Mouse (Mus musculus): ENCODE results near the gene Gp2. TPM values are rescaled to one million over a fixed set of nuclear protein-coding genes. Genes with fewer than 3 reads are reported as not detected.

Gene Gp2
- total and polyA plus RNA-seq, 3 experiments, result not detected

Other genes starting within 250 kb of the Gp2 start
- not detected in 2 replicates for gene Umod, start 20.0 kb upstream of the Gp2 start, total RNA-seq (2012; rRNA removed)
- gene Umod, start 20.0 kb upstream of the Gp2 start, total RNA-seq (2014; rRNA removed), result not detected in 2 replicates
- gene Umod, start 20.0 kb upstream of the Gp2 start, polyA plus RNA-seq (2012; ENCODE audit: insufficient read length, low read depth), result not detected in 2 replicates
- gene Acsm5, start 60.2 kb upstream of the Gp2 start, total RNA-seq (2012; rRNA removed), result not detected in 2 replicates
- gene Acsm5, start 60.2 kb upstream of the Gp2 start, total RNA-seq (2014; rRNA removed), result not detected in 2 replicates
- not detected in 2 replicates for gene Acsm5, start 60.2 kb upstream of the Gp2 start, polyA plus RNA-seq (2012; ENCODE audit: insufficient read length, low read depth)
- gene Pdilt, start 64.2 kb upstream of the Gp2 start, total RNA-seq (2012; rRNA removed), result not detected in 2 replicates
- gene Pdilt, start 64.2 kb upstream of the Gp2 start, total RNA-seq (2014; rRNA removed), result not detected in 2 replicates
- gene Pdilt, start 64.2 kb upstream of the Gp2 start, polyA plus RNA-seq (2012; ENCODE audit: insufficient read length, low read depth), result 0.19 TPM in 1 of 2 replicates, not detected in the other
- not detected in 2 replicates for gene Acsm2, start 95.1 kb upstream of the Gp2 start, total RNA-seq (2012; rRNA removed)
- gene Acsm2, start 95.1 kb upstream of the Gp2 start, total RNA-seq (2014; rRNA removed), result not detected in 2 replicates
- not detected in 2 replicates for gene Acsm2, start 95.1 kb upstream of the Gp2 start, polyA plus RNA-seq (2012; ENCODE audit: insufficient read length, low read depth)
- not detected in 2 replicates for gene Acsm1, start 147.7 kb upstream of the Gp2 start, total RNA-seq (2012; rRNA removed)
- gene Acsm1, start 147.7 kb upstream of the Gp2 start, total RNA-seq (2014; rRNA removed), result not detected in 2 replicates
- gene Acsm1, start 147.7 kb upstream of the Gp2 start, polyA plus RNA-seq (2012; ENCODE audit: insufficient read length, low read depth), result not detected in 2 replicates
- not detected in 2 replicates for gene Acsm4, start 230.7 kb upstream of the Gp2 start, total RNA-seq (2012; rRNA removed)
- gene Acsm4, start 230.7 kb upstream of the Gp2 start, total RNA-seq (2014; rRNA removed), result not detected in 2 replicates
- gene Acsm4, start 230.7 kb upstream of the Gp2 start, polyA plus RNA-seq (2012; ENCODE audit: insufficient read length, low read depth), result not detected in 2 replicates

Data from CH12.LX (cell line).